Mouse (Mus musculus): Measurements from ENCODE around the gene Rabl6.

- peak; percentile 77 for TF ChIP-seq CTCF (IDR thresholded peaks at IDR 0.05; ENCODE audit: low read depth)
- no peak for TF ChIP-seq EP300 (optimal IDR thresholded peaks at IDR 0.05)
Observed at GRCm38 (mm10) chr2:25639890-25640289, 31.6 kb upstream of the Rabl6 start.
